In the genomic region with DNA sequence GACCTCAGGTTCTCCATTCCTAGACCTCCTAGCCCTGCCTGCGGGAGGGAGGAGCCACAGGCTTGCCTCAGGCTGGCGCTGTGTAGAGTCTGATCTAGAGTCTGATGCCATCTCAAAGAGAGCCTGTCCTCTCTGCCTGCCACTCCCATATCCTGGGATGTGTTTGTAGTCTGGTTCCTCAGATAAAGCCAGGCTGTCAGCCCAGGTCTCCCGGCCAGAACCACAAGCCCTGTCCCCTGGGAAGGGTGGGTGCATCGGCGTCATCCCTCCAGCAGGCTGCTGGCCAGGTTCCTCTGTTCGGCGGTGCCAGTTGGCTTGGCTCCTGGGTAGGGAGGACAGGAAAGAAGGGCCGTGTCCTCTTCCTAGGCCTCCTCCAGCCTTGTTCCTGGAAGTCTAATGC, we compare ENCODE assay signal across 8 mouse cellular contexts. TPM values are rescaled to one million over a fixed set of nuclear protein-coding genes. Genes with fewer than 3 reads are reported as not detected.
DNase-seq lines count a peak whose midpoint lies in the region.

No protein-coding gene starts in this region.

- intact Hi-C loops in heart, postnatal 25 days (cut with DNase I): no loop called here

- peak; percentile 49 to 50 for DNase-seq in kidney, adult 8-10 months
- DNase-seq in kidney, postnatal 4 days: no peak
- DNase-seq in adrenal gland, postnatal 25 days: peak; percentile 55
- peak; percentile 71 for DNase-seq in heart, postnatal 25 days (ENCODE audit: low spot score)
- DNase-seq in lung, postnatal 25 days (ENCODE audit: low spot score): peak; percentile 86
- DNase-seq in left cerebral cortex, adult 11 months (ENCODE audit: low spot score): no peak
- DNase-seq in spleen, postnatal 10 days (ENCODE audit: low spot score in 2 of 2): no peak
- no peak for DNase-seq in testis, postnatal 10 days (ENCODE audit: low spot score)

RNA-seq across cellular contexts. Expression of gene Mfap2, which starts 2.2 kb away (rescaled TPM):
- total RNA-seq in adrenal gland, postnatal 25 days (2021): 10.7 and 11.1 TPM in 2 replicates
- 1 to 10 TPM; 6.7 to 6.9 TPM for total RNA-seq in heart, postnatal 25 days (2021)

RNA-seq across cellular contexts. Expression of gene Atp13a2, which starts 21.4 kb away (rescaled TPM):
- 35.9 and 53.3 TPM in 2 replicates for total RNA-seq in adrenal gland, postnatal 25 days (2021)
- 10 to 100 TPM; 16.5 to 19.4 TPM for total RNA-seq in heart, postnatal 25 days (2021)

RNA-seq across cellular contexts. Expression of gene Sdhb, which starts 47.0 kb away (rescaled TPM):
- total RNA-seq in adrenal gland, postnatal 25 days (2021): 452 and 458 TPM in 2 replicates
- 1,000 to 10,000 TPM; 1,213 to 1,269 TPM for total RNA-seq in heart, postnatal 25 days (2021)

RNA-seq across cellular contexts. Expression of gene Crocc, which starts 52.3 kb away (rescaled TPM):
- total RNA-seq in adrenal gland, postnatal 25 days (2021): 10.2 and 16.1 TPM in 2 replicates
- total RNA-seq in heart, postnatal 25 days (2021): 1 to 10 TPM; 5.1 to 5.4 TPM

Comparison
In these comparisons a context has a peak if more than half of its experiments do, and no peak if none do; other contexts are left out.
1. DNase-seq: peak in kidney, adult 8-10 months (2 of 2), adrenal gland, postnatal 25 days (single experiment), heart, postnatal 25 days (single experiment) and lung, postnatal 25 days (single experiment); none in kidney, postnatal 4 days (0 of 2), left cerebral cortex, adult 11 months (single experiment), spleen, postnatal 10 days (0 of 2) and testis, postnatal 10 days (single experiment).